Mouse (Mus musculus) spleen, adult 2 months (tissue): ENCODE results near the gene Wdr11.

Experiments
- CTCF ChIP-seq: fragments of 200-500 bp; IDR thresholded peaks from 2 replicates; pipeline ENCODE4 v1.5.1; 2011; ENCODE audit warnings: mild to moderate bottlenecking, inconsistent platforms; ENCODE audit not compliant: insufficient read depth, insufficient read length, insufficient replicate concordance; ENCODE audit errors: extremely low read depth
- POLR2A ChIP-seq: fragments of 200-500 bp; IDR thresholded peaks from 2 replicates; pipeline ENCODE4 v1.6.1; 2011; ENCODE audit warnings: low read depth, low read length, inconsistent platforms

- no peak for TF ChIP-seq POLR2A
- no peak for TF ChIP-seq CTCF
Observed at GRCm38 (mm10) chr7:129654923-129655322, 63.3 kb downstream of the Wdr11 start.
